Mouse (Mus musculus) macrophage (primary cell): ENCODE measurements around the gene Frs2. TPM values are rescaled to one million over a fixed set of nuclear protein-coding genes. Genes with fewer than 3 reads are reported as not detected.

Source experiments
- H3K27ac ChIP-seq: fragments of 350-480 bp; formaldehyde crosslinking; 2 replicates; pipeline ENCODE4 v1.9.0; 2021
- H3K36me3 ChIP-seq: fragments of 350-480 bp; formaldehyde crosslinking; 2 replicates; pipeline ENCODE4 v1.9.0; 2021; ENCODE audit errors: inconsistent target
- H3K4me3 ChIP-seq: fragments of 350-480 bp; formaldehyde crosslinking; 2 replicates; pipeline ENCODE4 v1.9.0; 2021; ENCODE audit errors: inconsistent target
- H3K79me2 ChIP-seq: fragments of 350-480 bp; formaldehyde crosslinking; 2 replicates; pipeline ENCODE4 v1.9.0; 2021; ENCODE audit errors: inconsistent target
- WGBS: methylation state at CpG from one replicate; pipeline ENCODE4 v1.1.7; 2026; ENCODE audit warnings: inconsistent platforms; ENCODE audit not compliant: missing documents; 5-methylcytosine and 5-hydroxymethylcytosine counted together
- polyA plus RNA-seq: library from polyadenylated mRNA; stranded (reverse); fragments of 250-400 nt; gene quantifications from 3 replicates; pipeline ENCODE4 v1.2.4, GENCODE M21; 2018; ENCODE audit warnings: inconsistent platforms

Frs2 gene
- polyA plus RNA-seq, 1 experiment from 2014 or later: 14.5 TPM

GRCm38 (mm10) chr10:117130037-117130436, 18.3 kb downstream of the Frs2 start:
- H3K36me3 ChIP-seq: no peaks in the 10 kb centered on the region
- H3K27ac ChIP-seq: no peak overlapping the region
- 37% methylated on average over 6 of the region's 6 CpGs for WGBS
- H3K79me2 ChIP-seq: peaks cover 100% of the 10 kb centered on the region
- H3K4me3 ChIP-seq: no peak overlapping the region

GRCm38 (mm10) chr10:117128693-117129092, 19.6 kb downstream of the Frs2 start:
- no peaks in the 10 kb centered on the region for H3K36me3 ChIP-seq
- H3K4me3 ChIP-seq: no peak overlapping the region
- WGBS: 100% methylated on average over 2 of the region's 2 CpGs
- peaks cover 100% of the 10 kb centered on the region for H3K79me2 ChIP-seq
- H3K27ac ChIP-seq: no peak overlapping the region

GRCm38 (mm10) chr10:117127480-117127879, 20.9 kb downstream of the Frs2 start:
- Histone ChIP-seq H3K36me3 (no peaks in the 10 kb centered on the region), H3K27ac (no peak overlapping the region), H3K79me2 (peaks cover 100% of the 10 kb centered on the region), H3K4me3 (no peak overlapping the region)
- WGBS: 9% methylated on average over 2 of the region's 2 CpGs

- WGBS: 100% methylated on average over 1 of the region's 1 CpGs
- no peak overlapping the region for H3K27ac ChIP-seq
- no peak overlapping the region for H3K4me3 ChIP-seq
- H3K79me2 ChIP-seq: peaks cover 100% of the 10 kb centered on the region
- no peaks in the 10 kb centered on the region for H3K36me3 ChIP-seq
Measured at GRCm38 (mm10) chr10:117126719-117127118, 21.6 kb downstream of the Frs2 start.

GRCm38 (mm10) chr10:117126233-117126632, 22.1 kb downstream of the Frs2 start:
- Histone ChIP-seq H3K79me2 (peaks cover 100% of the 10 kb centered on the region), H3K36me3 (no peaks in the 10 kb centered on the region), H3K4me3 (no peak overlapping the region), H3K27ac (no peak overlapping the region)
- 46% methylated on average over 4 of the region's 4 CpGs for WGBS

- no peak overlapping the region for H3K27ac ChIP-seq
Measured at GRCm38 (mm10) chr10:117121448-117121847, 26.9 kb downstream of the Frs2 start.

GRCm38 (mm10) chr10:117120051-117120666, 28.2 kb downstream of the Frs2 start:
- Histone ChIP-seq H3K36me3 (no peaks in the 10 kb centered on the region), H3K27ac (no peak overlapping the region), H3K4me3 (no peak overlapping the region), H3K79me2 (peaks cover 97% of the 10 kb centered on the region)
- 92% methylated on average over 7 of the region's 7 CpGs for WGBS

More at GRCm38 (mm10) chr10:117121448-117121847, 26.9 kb downstream of the Frs2 start:
- Histone ChIP-seq H3K4me3 (no peak overlapping the region), H3K79me2 (peaks cover 100% of the 10 kb centered on the region), H3K36me3 (no peaks in the 10 kb centered on the region)
- WGBS: 95% methylated on average over 3 of the region's 3 CpGs

GRCm38 (mm10) chr10:117119531-117119930, 28.8 kb downstream of the Frs2 start:
- no peak overlapping the region for H3K27ac ChIP-seq
- H3K36me3 ChIP-seq: no peaks in the 10 kb centered on the region
- H3K4me3 ChIP-seq: no peak overlapping the region

GRCm38 (mm10) chr10:117118421-117118831, 29.9 kb downstream of the Frs2 start:
- H3K4me3 ChIP-seq: no peak overlapping the region
- H3K36me3 ChIP-seq: no peaks in the 10 kb centered on the region
- H3K27ac ChIP-seq: no peak overlapping the region
- H3K79me2 ChIP-seq: peaks cover 97% of the 10 kb centered on the region
- 82% methylated on average over 7 of the region's 7 CpGs for WGBS

More at GRCm38 (mm10) chr10:117119531-117119930, 28.8 kb downstream of the Frs2 start:
- WGBS: 70% methylated on average over 11 of the region's 11 CpGs
- H3K79me2 ChIP-seq: peaks cover 97% of the 10 kb centered on the region

- Histone ChIP-seq H3K36me3 (no peaks in the 10 kb centered on the region), H3K27ac (no peak overlapping the region), H3K4me3 (no peak overlapping the region), H3K79me2 (peaks cover 97% of the 10 kb centered on the region)
- WGBS: 71% methylated on average over 3 of the region's 3 CpGs
Measured at GRCm38 (mm10) chr10:117115652-117116051, 32.7 kb downstream of the Frs2 start.

- peaks cover 97% of the 10 kb centered on the region for H3K79me2 ChIP-seq
- WGBS: 31% methylated on average over 2 of the region's 2 CpGs
- no peak overlapping the region for H3K4me3 ChIP-seq
- H3K27ac ChIP-seq: 0 out of 2 replicates have a peak overlapping the region, but pooled peaks have one; percentile 2
- H3K36me3 ChIP-seq: no peaks in the 10 kb centered on the region
Measured at GRCm38 (mm10) chr10:117112545-117112944, 35.8 kb downstream of the Frs2 start.

GRCm38 (mm10) chr10:117111455-117111854, 36.9 kb downstream of the Frs2 start:
- no peak overlapping the region for H3K4me3 ChIP-seq
- WGBS: 65% methylated on average over 7 of the region's 7 CpGs
- H3K36me3 ChIP-seq: no peaks in the 10 kb centered on the region
- H3K79me2 ChIP-seq: peaks cover 97% of the 10 kb centered on the region
- no peak overlapping the region for H3K27ac ChIP-seq

GRCm38 (mm10) chr10:117110271-117110670, 38.1 kb downstream of the Frs2 start:
- Histone ChIP-seq H3K27ac (no peak overlapping the region), H3K36me3 (no peaks in the 10 kb centered on the region), H3K4me3 (no peak overlapping the region), H3K79me2 (peaks cover 100% of the 10 kb centered on the region)
- whole genome bisulfite sequencing: 29% methylated on average over 3 of the region's 3 CpGs

GRCm38 (mm10) chr10:117106686-117107085, 41.6 kb downstream of the Frs2 start:
- 70% methylated on average over 3 of the region's 3 CpGs for WGBS
- H3K4me3 ChIP-seq: no peak overlapping the region
- no peaks in the 10 kb centered on the region for H3K36me3 ChIP-seq
- H3K27ac ChIP-seq: no peak overlapping the region
- H3K79me2 ChIP-seq: peaks cover 100% of the 10 kb centered on the region

GRCm38 (mm10) chr10:117106244-117106643, 42.1 kb downstream of the Frs2 start:
- Histone ChIP-seq H3K27ac (no peak overlapping the region), H3K36me3 (no peaks in the 10 kb centered on the region), H3K79me2 (peaks cover 100% of the 10 kb centered on the region), H3K4me3 (no peak overlapping the region)
- 70% methylated on average over 4 of the region's 4 CpGs for WGBS

GRCm38 (mm10) chr10:117105015-117105414, 43.3 kb downstream of the Frs2 start:
- H3K27ac ChIP-seq: no peak overlapping the region
- 80% methylated on average over 4 of the region's 4 CpGs for WGBS
- H3K79me2 ChIP-seq: peaks cover 100% of the 10 kb centered on the region
- H3K36me3 ChIP-seq: no peaks in the 10 kb centered on the region
- no peak overlapping the region for H3K4me3 ChIP-seq
